In the genomic region with DNA sequence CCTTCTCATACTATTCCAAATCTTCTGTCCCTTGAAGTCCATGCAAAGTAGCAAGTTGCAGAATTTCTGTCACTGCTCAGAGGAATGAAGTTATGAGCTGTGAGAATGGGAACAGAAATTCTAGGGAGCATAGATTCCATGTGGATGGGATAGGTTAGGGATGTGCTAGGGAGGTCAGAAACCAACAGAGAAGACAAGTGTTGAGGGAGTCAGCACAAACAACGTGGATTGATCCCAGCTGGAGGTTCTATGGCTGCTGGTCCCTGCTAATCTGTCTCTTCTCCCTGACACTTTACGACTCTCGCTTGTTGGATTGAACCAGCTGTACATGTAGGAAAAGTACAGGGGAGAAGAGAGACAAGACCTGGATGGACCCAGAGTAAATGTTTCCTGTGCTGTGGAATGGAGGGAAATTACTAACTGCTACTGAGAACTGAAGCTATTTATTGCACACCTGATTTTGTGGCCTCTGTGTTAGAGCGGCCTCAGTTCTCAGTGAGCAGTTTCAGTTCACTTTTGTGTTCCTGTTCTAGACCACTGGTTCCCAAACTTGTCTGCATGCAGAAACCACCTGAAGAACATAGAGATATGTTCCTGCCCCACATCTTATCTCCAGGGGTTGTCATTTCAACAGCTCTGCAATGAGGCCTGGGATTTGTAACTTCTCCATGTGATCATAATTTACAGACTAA, we compare ENCODE assay signal across 18 mouse cellular contexts.
DNase-seq lines count a peak whose midpoint lies in the region; ATAC-seq and TF ChIP-seq lines count a peak whose summit lies in the region.
"Had no signal": no experiment of that assay in that cellular context is flagged by ENCODE, and none has a peak within 500 bp of the region (broad histone marks: within the 10 kb centered on the region; RNA-seq: fewer than 3 reads in every experiment).

No protein-coding gene starts in this region.

- ATAC-seq in kidney, postnatal 0 days (replicated peaks; ENCODE audit: low FRiP score, low read depth), result no peak
- peak; percentile 30; the same call in 1 of the 2 replicates for ATAC-seq in lung, postnatal 0 days
- no peak for ATAC-seq in intestine, embryonic 15.5 days
- ATAC-seq: inflammation-experienced regulatory T-cells, adult 6 months had no signal

- H3K27me3 ChIP-seq in kidney, postnatal 0 days (ENCODE audit: insufficient read depth, low read length), result no peaks in the 10 kb centered on the region
- H3K27me3 ChIP-seq in lung, postnatal 0 days (replicated peaks; ENCODE audit: insufficient read depth, low read length), result no peaks in the 10 kb centered on the region
- no peaks in the 10 kb centered on the region for H3K27me3 ChIP-seq in splenic B cell, adult 2 months (ENCODE audit: control insufficient read depth, insufficient read depth, low read length, poor library complexity, severe bottlenecking)
- no peaks in the 10 kb centered on the region for H3K27me3 ChIP-seq in intestine, embryonic 15.5 days (replicated peaks)
- H3K27me3 ChIP-seq: heart, embryonic 13.5 days; hindbrain, embryonic 13.5 days; limb, embryonic 15.5 days had no signal

- TF ChIP-seq CTCF in kidney, postnatal 0 days (IDR thresholded peaks at IDR 0.05; ENCODE audit: low read depth), result no peak
- no peak for TF ChIP-seq CTCF in lung, postnatal 0 days (IDR thresholded peaks at IDR 0.05)

- no peak overlapping the region for H3K27ac ChIP-seq in kidney, postnatal 0 days
- H3K27ac ChIP-seq in lung, postnatal 0 days (ENCODE audit: low read length), result no peak overlapping the region
- H3K27ac ChIP-seq in intestine, embryonic 15.5 days, result no peak overlapping the region
- H3K27ac ChIP-seq: embryonic facial prominence, embryonic 10.5 days; heart, embryonic 13.5 days; hindbrain, embryonic 13.5 days; layer of hippocampus, adult 2 months; limb, embryonic 15.5 days; midbrain, embryonic 10.5 days had no signal

- WGBS in kidney, postnatal 0 days, result 41% methylated on average over 4 of the region's 4 CpGs
- 62% methylated on average over 4 of the region's 4 CpGs for WGBS in lung, postnatal 0 days
- 59% methylated on average over 4 of the region's 4 CpGs for WGBS in intestine, embryonic 15.5 days

- no peak for TF ChIP-seq EP300 in lung, postnatal 0 days (IDR thresholded peaks at IDR 0.05)

- H3K4me2 ChIP-seq in kidney, postnatal 0 days (ENCODE audit: low read length), result no peak overlapping the region
- no peak overlapping the region for H3K4me2 ChIP-seq in lung, postnatal 0 days (replicated peaks; ENCODE audit: low read depth, low read length)
- H3K4me2 ChIP-seq in intestine, embryonic 15.5 days (replicated peaks), result no peak overlapping the region
- H3K4me2 ChIP-seq: heart, embryonic 13.5 days; hindbrain, embryonic 13.5 days; limb, embryonic 15.5 days had no signal

- no peak overlapping the region for H3K4me3 ChIP-seq in kidney, postnatal 0 days (replicated peaks; ENCODE audit: low read depth, low read length)
- H3K4me3 ChIP-seq in lung, postnatal 0 days (ENCODE audit: low read depth, low read length), result no peak overlapping the region
- no peak overlapping the region for H3K4me3 ChIP-seq in intestine, embryonic 15.5 days (replicated peaks)
- H3K4me3 ChIP-seq: embryonic facial prominence, embryonic 10.5 days; heart, embryonic 13.5 days; hindbrain, embryonic 13.5 days; layer of hippocampus, adult 2 months; limb, embryonic 15.5 days; midbrain, embryonic 10.5 days had no signal

- H3K36me3 ChIP-seq in kidney, postnatal 0 days (ENCODE audit: insufficient read depth, low read length), result no peaks in the 10 kb centered on the region
- H3K36me3 ChIP-seq in lung, postnatal 0 days (ENCODE audit: insufficient read depth, low read length), result no peaks in the 10 kb centered on the region
- H3K36me3 ChIP-seq in splenic B cell, adult 2 months (ENCODE audit: control insufficient read depth, insufficient read depth, low read length, poor library complexity, severe bottlenecking), result no peaks in the 10 kb centered on the region
- no peaks in the 10 kb centered on the region for H3K36me3 ChIP-seq in intestine, embryonic 15.5 days
- H3K36me3 ChIP-seq: embryonic facial prominence, embryonic 10.5 days; heart, embryonic 13.5 days; hindbrain, embryonic 13.5 days; limb, embryonic 15.5 days; midbrain, embryonic 10.5 days had no signal

- peak; percentile 69 for DNase-seq in kidney, postnatal 0 days (ENCODE audit: low spot score)
- no peak for DNase-seq in kidney, adult 9 months
- DNase-seq in lung, postnatal 0 days (ENCODE audit: low spot score), result peak; percentile 13
- no peak for DNase-seq in lung, postnatal 4 days
- peak; percentile 31 for DNase-seq in lung, postnatal 10 days
- DNase-seq in splenic B cell, adult 2 months (ENCODE audit: low read depth, low spot score), result peak; percentile 79
- DNase-seq: adrenal gland, adult 8-10 months; cerebellum, adult 8-10 months; gastrocnemius, postnatal 10 days; layer of hippocampus, postnatal 36 days had no signal

- H3K9ac ChIP-seq in kidney, postnatal 0 days (ENCODE audit: low read depth, low read length), result no peak overlapping the region
- no peak overlapping the region for H3K9ac ChIP-seq in lung, postnatal 0 days (replicated peaks; ENCODE audit: low read depth)
- no peak overlapping the region for H3K9ac ChIP-seq in intestine, embryonic 15.5 days
- H3K9ac ChIP-seq: heart, embryonic 13.5 days; hindbrain, embryonic 13.5 days; limb, embryonic 15.5 days had no signal

- no peaks in the 10 kb centered on the region for H3K4me1 ChIP-seq in kidney, postnatal 0 days (replicated peaks; ENCODE audit: insufficient read depth, low read length)
- no peaks in the 10 kb centered on the region for H3K4me1 ChIP-seq in lung, postnatal 0 days (ENCODE audit: insufficient read depth, low read depth, low read length)
- H3K4me1 ChIP-seq in intestine, embryonic 15.5 days (replicated peaks), result no peaks in the 10 kb centered on the region
- H3K4me1 ChIP-seq: embryonic facial prominence, embryonic 10.5 days; heart, embryonic 13.5 days; hindbrain, embryonic 13.5 days; limb, embryonic 15.5 days; midbrain, embryonic 10.5 days had no signal

- H3K9me3 ChIP-seq in kidney, postnatal 0 days (replicated peaks; ENCODE audit: low read length), result no peaks in the 10 kb centered on the region
- H3K9me3 ChIP-seq in lung, postnatal 0 days (ENCODE audit: low read length), result no peaks in the 10 kb centered on the region
- H3K9me3 ChIP-seq in intestine, embryonic 15.5 days, result no peaks in the 10 kb centered on the region; the same call in 1 of the 2 replicates
- H3K9me3 ChIP-seq: embryonic facial prominence, embryonic 10.5 days; heart, embryonic 13.5 days; hindbrain, embryonic 13.5 days; limb, embryonic 15.5 days; midbrain, embryonic 10.5 days had no signal

Comparison
In these comparisons a context has a peak if more than half of its experiments do, and no peak if none do; other contexts are left out.
1. DNase-seq: peak in kidney, postnatal 0 days (single experiment), lung, postnatal 0 days (single experiment), lung, postnatal 10 days (single experiment) and splenic B cell, adult 2 months (single experiment); none in kidney, adult 9 months (single experiment) and lung, postnatal 4 days (0 of 2).